Mouse (Mus musculus): ENCODE measurements around the gene C130050O18Rik.
A peak's percentile ranks its signal among the peaks of the same experiment; 100 is the strongest.

DNA sequence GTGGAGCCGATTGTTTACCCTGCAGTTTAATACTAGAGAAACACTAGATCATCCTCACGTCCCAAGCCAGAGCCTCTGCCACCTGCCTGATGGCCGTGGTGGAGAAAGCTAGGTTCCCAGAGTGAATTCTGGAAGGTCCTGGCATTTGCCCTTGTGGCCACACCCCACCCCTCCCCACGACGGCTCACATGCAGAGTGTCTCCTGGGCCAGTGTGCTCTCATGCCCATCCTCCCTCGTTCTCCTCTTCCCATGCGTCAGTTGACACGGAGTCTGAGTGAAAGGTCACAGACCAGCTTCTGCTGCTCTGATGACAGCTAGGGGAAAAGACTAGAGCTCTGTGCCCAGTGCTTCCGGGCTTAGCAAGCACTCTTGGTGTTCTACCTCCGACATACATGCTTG lies 20.5 kb upstream of the C130050O18Rik start:
- no peak for TF ChIP-seq USF1 (IDR thresholded peaks at IDR 0.05; ENCODE audit: low read depth)
- no peak for TF ChIP-seq POLR2AphosphoS2 (IDR thresholded peaks at IDR 0.05; ENCODE audit: insufficient read length, low read depth)
- TF ChIP-seq CEBPB (IDR thresholded peaks at IDR 0.05; ENCODE audit: insufficient read depth, poor library complexity, severe bottlenecking) = no peak
- TF ChIP-seq MYOG (IDR thresholded peaks at IDR 0.05; ENCODE audit: control insufficient read depth in 1 of 3, insufficient read depth in 1 of 3, insufficient read length in 2 of 3, low read depth in 2 of 3) = peak in 1 of 3 experiments; percentile 30
- no peak for TF ChIP-seq POLR2A (IDR thresholded peaks at IDR 0.05; ENCODE audit: insufficient read length, low read depth)

All from myocyte (in vitro differentiated cells).